Mouse (Mus musculus): Measurements from ENCODE around the gene Sapcd1.

Gene Sapcd1

DNA sequence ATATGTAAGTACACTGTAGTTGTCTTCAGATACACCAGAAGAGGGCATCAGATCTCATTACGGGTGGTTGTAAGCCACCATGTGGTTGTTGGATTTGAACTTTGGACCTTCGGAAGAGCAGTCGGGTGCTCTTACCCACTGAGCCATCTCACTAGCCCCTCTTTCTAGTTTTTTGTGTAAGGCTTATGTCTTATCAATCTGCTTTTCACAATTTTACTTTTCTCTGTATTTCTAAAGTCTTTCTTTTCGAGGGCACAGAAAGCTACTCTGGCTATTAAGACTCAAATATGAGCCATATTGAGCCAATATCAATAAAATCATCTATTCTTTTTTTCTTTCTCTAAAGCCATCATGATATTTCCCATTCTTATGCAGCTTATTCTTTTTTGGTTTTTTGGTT is 32.6 kb downstream of the Sapcd1 start:
- CTCF ChIA-PET: interaction anchor here (0.7 kb wide), 1 partner anchor 501 kb away, joined by 3 read pairs; no protein-coding TSS in a partner anchor

DNA sequence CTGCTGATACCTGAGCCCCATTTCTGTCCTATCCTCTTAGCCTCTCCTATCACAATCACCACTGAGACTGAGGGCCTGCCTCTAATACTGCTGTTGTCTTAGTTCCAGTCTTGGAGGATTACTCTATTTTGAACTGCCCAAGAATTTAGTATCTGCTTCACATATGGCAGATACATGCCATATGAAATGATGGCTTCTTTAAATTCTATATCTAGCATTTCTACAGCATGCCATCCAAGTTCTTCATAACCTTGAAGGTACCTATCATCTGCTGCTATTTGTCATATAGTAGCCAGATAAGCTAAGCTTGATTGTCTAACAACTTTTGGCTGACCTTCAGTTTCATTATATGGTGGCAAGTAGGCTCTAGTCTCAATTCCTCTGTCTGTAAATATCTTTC is 33.1 kb downstream of the Sapcd1 start:
- CTCF ChIA-PET: interaction anchor here (0.6 to 0.7 kb wide), 2 partner anchors 398 to 501 kb away, joined by 3 to 11 read pairs; no protein-coding TSS in a partner anchor

DNA sequence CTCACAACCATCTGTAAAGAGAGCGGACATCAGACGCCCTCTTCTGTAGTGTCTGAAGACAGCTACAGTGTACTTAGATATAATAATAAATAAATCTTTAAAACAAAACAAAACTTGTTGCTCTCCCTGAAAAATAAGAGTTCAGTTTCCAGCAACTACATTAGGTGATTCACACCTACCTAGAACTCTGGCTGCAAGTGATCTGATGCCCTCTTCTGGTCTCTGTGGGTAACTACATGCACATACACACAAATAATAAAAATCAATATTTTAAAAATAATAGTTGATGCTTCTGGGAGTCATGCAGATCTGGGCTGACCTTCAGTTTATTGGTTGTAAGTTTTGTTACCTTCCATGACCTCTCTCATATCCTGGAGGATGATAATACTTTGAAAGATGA is 43.6 kb downstream of the Sapcd1 start:
- CTCF ChIA-PET: interaction anchor here (1.3 to 1.6 kb wide), 2 partner anchors 15 to 76 kb away, joined by 3 to 5 read pairs; no protein-coding TSS in a partner anchor

DNA sequence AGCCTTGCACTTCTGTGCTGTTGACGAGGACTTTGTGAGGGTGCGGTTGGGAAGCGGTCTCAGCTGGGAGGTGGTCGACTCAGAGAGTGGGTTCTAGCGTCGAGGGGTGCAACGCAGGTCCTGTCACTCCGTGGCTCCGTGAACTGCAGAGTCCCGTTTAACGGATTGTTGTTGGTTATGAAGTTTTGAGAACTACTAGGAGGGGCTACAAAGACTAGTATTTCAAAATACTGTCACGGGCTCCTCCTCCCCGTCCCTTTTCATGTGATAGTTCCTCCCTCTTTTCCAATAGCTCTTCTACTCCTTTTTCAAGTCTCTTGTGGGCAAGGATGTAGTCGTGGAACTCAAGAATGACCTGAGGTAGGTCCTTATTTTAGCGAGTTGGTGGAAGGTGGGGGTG is 45.5 kb downstream of the Sapcd1 start:
- CTCF ChIA-PET: interaction anchor here (0.7 kb wide), 1 partner anchor 78 kb away, joined by 3 read pairs; no protein-coding TSS in a partner anchor

DNA sequence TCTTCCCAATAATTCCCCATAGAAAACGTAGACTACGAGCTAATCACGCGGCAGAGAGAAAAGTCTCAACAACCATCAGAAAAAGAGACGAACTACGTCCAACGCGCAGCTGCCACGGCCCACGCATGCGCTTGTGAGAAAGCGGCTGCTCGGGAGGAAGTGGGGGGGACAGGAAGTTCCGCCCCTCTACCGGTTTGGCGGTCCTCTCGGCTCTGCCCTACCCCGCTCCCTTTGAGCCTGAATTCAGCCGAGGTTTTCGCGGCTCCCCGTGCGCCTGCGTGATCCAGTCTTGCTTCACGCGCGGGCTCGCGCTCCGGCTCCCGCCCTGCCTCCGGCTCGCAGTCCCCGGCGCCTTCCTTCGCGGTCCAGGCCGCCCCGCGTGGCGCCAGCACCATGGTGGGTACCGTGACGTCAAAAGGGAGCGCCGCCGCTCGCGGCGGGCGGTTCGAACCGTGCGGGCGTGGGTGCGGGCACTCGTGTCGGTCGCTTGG is 46.1 kb downstream of the Sapcd1 start, which contains the start of gene Lsm2:
Gene Lsm2, plus strand, starts transcription at position 173 of the 491 bp plus-strand sequence.
- CTCF ChIA-PET: interaction anchor here (0.6 kb wide), 1 partner anchor 103 kb away, joined by 10 read pairs; no protein-coding TSS in a partner anchor

DNA sequence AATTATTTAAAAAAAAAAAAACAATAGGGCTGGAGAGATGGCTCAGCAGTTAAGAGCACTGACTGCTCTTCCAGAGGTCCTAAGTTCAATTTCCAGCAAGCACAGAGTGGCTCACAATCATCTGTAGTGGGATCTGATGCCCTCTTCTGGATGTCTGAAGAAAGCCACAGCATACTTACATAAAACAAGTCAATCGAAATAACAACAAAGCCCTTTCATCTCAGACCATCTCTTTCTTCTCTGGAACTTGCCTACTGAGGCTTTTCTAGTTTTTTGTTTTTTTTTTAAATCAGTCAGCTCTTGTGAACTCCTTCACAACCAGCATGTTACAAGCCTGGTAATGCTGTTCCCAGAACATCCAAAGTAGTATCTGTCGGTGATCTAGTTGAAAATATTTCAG is 47.2 kb downstream of the Sapcd1 start:
- CTCF ChIA-PET: interaction anchor here (0.7 kb wide), 1 partner anchor 45 kb away, joined by 3 read pairs; no protein-coding TSS in a partner anchor

DNA sequence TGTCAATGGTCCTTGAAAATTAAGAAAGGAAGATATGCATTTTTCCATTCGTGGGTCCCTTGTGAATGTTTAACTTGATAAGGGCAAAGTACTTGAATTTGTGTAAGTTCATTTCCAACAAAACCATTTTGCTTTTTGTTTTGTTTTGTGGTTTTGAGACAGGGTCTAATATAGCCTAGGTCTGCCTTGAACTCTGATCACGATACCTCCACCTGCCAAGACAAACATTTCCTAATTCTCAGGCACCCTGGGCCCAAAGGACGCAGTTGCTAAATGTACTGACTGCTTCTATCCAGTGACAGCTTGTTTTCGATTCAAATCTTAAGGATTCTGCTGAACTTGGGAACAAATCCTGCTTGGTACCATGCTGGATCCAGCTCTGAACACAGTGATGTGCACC is 48.2 kb downstream of the Sapcd1 start:
- CTCF ChIA-PET: no interaction called here

DNA sequence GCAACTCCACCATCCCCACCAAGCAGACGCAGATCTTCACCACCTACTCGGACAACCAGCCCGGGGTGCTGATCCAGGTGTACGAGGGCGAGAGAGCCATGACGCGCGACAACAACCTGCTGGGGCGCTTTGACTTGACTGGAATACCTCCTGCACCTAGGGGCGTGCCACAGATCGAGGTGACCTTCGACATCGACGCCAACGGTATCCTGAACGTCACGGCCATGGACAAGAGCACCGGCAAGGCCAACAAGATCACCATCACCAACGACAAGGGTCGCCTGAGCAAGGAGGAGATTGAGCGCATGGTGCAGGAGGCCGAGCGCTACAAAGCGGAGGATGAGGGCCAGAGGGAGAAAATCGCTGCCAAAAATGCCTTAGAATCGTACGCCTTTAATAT is 49.6 kb downstream of the Sapcd1 start:
- CTCF ChIA-PET: interaction anchor here (0.6 kb wide), 1 partner anchor 53 kb away, joined by 3 read pairs; no protein-coding TSS in a partner anchor

DNA sequence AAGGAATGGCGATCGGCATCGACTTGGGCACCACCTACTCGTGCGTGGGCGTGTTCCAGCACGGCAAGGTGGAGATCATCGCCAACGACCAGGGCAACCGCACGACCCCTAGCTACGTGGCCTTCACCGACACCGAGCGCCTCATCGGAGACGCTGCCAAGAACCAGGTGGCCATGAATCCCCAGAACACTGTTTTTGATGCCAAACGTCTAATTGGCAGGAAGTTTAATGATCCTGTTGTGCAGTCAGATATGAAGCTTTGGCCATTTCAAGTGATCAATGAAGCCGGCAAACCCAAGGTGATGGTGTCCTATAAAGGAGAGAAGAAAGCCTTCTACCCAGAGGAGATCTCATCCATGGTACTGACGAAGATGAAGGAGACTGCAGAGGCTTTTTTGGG is 50.8 kb downstream of the Sapcd1 start:
- CTCF ChIA-PET: no interaction called here
